Mouse (Mus musculus) thymus, adult 18-20 months (tissue): ENCODE measurements around the gene Zfp773.
"Not testable (repeated sequence)": the region's sequence is repeated elsewhere in the genome, so short reads cannot be mapped to it uniquely, and the experiment has no call there.

Source experiments
- DNase-seq, 2 experiments: peaks; one replicate each; pipeline ENCODE4 v3.0.0; 2022; ENCODE audit warnings: mixed read lengths in 2 of 2

The Zfp773 gene

DNA sequence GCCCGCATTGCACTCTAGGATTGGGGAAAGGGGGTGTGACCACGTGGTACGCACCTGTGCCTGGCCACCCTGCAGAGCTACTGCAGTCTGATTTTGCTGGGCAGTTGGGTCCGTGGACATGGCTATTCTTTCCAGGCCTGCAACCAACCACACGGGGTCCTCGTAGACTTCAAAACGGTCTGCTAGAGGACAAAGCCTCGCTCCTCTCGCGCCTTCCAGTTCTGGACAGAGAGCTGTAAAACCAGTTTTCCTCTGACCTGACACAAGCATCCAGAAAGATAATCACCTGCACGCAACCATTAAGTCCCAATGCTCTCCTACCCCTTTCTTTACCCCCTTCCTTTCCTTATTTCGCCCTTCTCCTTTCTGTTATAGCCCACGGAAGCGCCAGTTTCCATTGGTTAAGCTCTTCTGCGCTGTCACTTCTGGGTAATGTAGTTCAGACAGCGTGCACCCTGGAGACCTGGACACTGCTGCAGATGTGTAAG, at the start of gene Zfp773:
Gene Zfp773, minus strand, starts transcription at position 377 of the 488 bp plus-strand sequence.
- peak; percentile 11 to 17 for DNase-seq

DNA sequence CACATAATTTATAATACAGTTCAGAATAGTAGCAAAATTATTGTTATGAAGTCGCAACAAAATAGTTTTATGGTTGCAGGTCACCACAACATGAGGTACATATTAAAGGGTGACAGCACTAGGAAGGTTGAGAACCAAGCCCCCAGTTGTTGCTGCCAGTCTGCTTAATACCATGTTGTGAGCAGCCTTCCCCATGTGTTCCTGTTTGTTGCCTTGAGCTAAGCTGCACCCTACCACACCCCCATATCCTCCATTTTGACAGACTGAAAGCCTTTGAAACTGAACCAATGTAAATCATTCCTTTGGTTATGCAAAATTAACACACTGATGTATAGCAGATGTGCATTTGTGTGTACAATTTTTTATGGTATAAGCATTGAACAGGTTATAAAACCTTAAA, 49.3 kb upstream of the Zfp773 start:
- no peak for DNase-seq

DNA sequence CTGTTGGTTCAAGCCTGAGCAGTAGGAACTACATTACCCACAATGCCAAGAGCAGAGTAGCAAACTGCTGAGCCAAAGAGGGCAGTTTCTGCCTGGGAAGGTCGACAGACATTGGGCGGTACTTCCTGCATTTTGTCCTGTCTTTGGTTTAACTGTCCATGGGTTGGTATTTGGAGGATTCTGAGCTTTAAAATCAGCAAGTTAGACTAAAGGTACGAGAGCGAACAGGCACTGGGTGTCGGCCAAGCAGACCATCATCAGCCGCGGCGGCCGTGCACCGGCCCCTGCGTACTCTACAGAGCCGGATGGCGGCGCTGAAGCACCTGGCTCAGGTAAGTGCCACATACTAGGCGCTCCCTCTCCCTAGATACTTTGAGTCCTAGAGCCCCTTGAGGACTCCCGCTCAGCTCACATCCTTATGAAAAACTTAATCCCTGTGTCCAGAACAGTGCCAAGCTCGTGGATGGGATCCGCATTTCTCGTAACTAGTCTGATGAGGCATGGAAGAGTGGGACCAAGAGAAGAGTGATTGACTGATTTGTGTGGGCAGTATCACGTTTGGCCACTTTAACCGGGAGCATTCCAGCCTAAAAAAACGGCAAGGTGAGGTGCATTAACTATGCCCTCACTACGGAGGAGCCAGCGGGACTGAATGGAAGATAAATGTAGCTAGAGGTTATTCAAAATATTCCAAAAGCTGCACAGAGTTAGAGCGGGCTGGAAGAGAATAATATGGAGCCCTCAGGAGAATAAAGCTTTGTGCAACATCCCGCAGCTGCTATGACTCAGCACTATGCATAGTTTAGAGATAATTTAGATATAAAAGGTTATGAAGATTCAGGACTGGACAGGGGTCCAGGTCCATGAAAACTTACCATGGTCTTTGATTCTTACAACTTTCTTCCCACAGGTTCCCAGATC, 34.9 kb upstream of the Zfp773 start, which contains the start of gene Zfp418:
Gene Zfp418, plus strand, starts transcription at position 104 of the 921 bp plus-strand sequence.
- DNase-seq, result peak; percentile 14 to 25

DNA sequence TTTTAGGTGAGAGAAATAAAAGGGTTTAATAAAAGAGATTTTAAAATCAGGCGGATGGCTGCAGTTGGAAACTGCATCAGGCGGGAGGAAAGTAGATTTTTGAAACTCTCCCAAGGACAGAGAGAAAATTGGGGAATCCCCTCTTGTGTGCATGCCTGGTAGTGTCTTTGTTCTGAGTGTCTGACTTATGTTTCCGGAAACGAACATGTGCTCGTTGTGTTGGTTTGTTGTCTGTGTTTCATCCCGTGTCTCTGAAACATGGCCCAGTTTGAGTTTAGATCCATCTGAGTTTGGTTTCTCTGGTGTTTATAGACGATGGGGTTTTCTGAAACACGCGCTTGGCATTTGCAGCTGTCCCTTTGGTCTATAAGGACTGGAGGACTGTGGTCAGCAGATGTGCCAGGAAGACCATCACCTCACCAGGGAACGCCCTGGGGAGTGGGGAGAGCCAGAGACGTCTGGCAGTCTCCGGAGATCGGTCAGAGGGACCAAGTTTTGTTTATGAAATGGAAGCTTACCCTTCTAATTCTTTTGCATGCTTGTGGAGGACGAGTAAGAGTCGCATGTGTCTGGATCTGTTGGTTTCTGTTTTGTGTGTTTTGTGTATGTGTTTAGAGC, 9.5 kb upstream of the Zfp773 start:
- DNase-seq, result no peak

DNA sequence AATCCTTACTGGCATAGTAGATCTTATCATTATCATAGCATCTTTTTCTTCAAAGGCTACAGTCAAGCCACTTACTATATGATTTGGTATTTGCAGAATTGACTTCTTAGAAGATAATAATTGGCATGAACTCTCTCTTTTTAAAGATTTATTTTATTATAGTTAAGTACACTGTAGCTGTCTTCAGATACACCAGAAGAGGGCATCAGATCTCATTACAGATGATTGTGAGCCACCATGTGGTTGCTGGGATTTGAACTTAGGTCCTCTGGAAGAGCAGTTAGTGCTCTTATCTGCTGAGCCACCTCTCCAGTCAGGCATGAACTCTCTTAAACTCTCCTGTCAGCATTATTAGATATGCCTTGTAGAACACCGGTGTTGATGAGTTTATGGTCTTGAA, 7.7 kb upstream of the Zfp773 start:
- no peak for DNase-seq

DNA sequence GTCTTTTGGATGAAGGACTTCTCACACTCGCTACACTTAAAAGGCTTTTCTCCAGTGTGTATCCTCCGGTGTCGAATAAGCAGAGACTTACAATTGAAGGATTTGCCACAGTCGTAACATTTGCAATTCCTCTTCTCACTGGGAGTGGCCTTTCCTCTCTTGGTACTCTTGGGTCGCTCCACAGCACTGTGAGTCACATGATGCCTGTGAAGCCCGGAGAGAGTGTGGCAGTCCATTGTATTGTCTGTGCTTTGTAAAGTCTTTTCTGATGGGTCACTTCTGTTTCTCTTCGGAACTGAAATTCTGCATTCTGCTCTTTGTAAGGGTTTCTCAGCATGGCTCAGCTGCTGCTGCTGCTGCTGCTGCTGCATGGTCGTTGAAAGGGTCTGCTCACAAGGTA, 3.8 kb downstream of the Zfp773 start:
- DNase-seq, result no peak

DNA sequence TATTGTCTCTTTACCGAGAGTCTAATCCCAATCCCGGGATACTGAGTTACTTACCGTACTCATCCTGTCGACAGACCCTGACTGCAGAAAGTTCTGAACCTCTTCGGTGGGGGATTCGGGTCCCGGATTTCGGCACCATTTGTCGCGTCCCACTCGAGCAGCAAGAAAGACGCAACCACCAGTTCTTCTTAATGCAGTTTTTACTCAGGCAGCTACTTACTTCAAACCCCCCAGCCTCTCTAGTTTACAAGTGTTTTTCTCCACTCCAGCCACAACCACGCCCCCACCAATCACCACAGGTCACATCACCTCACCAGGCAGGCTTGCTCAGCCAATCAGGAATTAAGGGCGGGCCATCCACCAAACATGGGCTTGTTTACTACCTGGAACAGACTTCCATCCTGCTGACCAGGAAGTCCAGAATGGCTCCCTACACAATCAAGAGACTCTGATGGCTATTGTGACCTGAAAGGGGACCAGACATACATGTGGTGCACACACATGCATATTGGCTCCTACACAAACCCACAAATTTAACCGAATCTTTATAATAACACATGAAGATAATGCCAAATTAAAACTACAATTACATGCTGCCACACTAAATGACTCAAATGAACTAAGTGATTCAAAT, 5.9 kb downstream of the Zfp773 start:
- not testable (repeated sequence) for DNase-seq

DNA sequence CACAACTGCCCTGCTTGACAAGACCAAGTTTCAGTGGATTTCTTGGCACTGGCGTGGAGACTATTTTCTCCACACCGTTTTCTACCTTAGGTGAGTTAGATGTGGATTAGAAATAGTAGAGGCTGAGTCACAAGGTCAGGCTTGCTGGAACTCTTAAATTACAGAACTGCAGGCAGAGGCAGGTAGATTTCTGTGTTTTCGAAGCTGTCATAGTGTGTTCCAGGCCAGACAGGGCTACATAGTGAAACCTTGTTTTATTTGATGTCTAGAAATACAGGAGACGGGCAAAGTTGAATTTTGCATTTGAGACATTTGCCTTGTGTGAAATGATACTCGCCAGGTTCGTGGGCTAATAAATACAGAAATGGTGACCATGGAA, 15.0 kb downstream of the Zfp773 start:
- DNase-seq, result no peak

DNA sequence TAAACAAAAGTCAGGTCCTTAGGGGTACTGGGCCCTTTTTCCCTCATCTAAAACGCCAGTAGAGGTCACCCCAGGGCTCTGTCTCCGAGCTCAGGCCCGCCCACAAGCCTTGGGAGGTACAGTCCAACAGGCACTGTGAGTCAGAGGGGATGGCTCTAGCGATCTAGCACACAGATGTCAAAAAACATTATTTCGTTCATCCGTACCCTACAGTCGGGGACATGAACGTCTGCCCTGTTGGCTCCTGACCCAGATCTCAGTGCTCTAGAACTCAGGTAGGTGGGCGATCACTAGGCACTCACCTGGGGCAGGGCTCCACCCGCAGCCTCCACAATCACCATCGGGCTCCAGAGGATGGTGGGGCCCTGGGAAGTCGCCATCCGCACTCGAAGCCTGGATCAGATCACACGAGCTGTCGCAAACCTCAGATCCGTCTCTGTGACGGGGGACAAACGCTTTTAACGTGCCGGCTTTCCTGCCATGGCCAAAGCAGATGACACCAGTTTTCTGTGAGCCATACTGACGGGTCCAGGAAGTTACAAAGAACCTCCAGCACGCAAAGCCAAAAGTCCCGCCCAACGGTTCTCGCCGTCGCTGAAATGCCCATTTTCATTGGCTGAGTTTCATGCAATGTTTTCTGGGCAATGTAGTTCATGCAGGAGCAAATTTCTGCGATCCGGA, 15.5 kb downstream of the Zfp773 start, which contains the start of gene Zfp954:
Gene Zfp954, minus strand, starts transcription at position 568 of the 681 bp plus-strand sequence.
- DNase-seq, result peak; percentile 70 to 77

DNA sequence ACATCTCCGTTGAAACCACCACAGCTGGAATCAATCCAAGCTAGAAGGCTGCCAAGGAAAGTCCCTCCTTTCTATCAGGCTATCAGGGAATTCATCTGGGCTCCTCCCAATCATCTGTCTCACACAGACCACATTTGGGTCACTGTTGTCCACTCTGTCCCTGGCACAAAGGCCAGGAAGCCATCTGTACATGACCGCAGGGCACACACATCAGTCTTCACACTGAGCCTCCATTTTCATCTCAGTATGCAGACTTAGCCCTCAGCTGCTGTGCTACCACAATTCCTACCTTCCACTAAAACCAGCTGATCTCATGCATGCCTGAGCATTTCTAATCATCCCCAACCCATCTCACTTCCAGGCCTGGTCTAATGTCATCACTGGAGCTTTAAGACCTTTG, 18.1 kb downstream of the Zfp773 start:
- no peak for DNase-seq

DNA sequence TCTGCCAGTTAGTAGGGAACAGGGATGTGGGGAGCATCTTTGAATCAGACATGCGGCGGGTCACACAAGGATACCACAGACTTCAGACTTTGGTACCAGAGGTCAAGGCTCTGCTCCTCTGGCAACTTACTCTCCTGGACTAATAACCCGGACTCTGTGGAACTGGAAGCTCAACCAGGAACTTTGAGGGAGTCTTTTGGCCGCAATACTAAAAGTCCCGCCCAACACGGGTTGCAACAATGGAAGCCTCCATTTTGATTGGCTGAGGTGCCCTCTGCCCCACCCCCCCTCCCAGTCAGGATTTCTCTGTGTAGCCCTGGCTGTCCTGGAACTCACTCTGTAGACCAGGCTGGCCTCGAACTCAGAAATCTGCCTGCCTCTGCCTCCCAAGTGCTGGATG, 28.1 kb downstream of the Zfp773 start:
- no peak for DNase-seq
